Mouse (Mus musculus) 416B (cell line): Measurements from ENCODE around the gene Kif6.

Experiments
- DNase-seq: peaks from one replicate; pipeline ENCODE4 v3.0.0; 2011; ENCODE audit warnings: low read depth

Kif6 gene

GRCm38 (mm10) chr17:49738351-49738750 lies 123.4 kb downstream of the Kif6 start:
- no peak for DNase-seq

- no peak for DNase-seq
These were observed 125.2 kb downstream of the Kif6 start for GRCm38 (mm10) chr17:49739896-49740679.

- DNase-seq = no peak
These were observed 126.2 kb downstream of the Kif6 start for GRCm38 (mm10) chr17:49741172-49741571.

GRCm38 (mm10) chr17:49741927-49742326 lies 127.0 kb downstream of the Kif6 start:
- no peak for DNase-seq

GRCm38 (mm10) chr17:49743580-49744463 lies 128.9 kb downstream of the Kif6 start:
- DNase-seq = no peak

DNA sequence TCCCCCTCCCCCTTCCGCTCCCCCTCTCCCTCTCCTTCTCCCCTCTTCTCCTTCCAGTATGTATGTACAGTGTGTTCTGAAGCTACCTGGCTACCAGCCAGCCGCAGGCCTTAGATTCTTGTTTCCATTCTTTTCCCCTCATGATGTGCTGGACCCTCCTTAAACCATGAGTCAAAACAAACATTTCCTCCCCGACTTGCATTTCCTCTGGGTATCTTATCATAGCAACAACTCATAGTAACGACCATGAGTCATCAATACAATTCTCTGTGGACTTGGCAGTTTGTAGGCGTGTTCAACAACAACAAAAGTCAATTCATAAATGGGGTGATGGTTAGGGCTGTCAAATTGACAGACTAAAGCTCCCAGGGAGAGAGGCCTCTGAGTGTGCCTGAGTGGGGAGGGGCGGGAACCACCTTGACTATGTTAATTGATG lies 136.0 kb downstream of the Kif6 start:
- peak; percentile 17 for DNase-seq

DNA sequence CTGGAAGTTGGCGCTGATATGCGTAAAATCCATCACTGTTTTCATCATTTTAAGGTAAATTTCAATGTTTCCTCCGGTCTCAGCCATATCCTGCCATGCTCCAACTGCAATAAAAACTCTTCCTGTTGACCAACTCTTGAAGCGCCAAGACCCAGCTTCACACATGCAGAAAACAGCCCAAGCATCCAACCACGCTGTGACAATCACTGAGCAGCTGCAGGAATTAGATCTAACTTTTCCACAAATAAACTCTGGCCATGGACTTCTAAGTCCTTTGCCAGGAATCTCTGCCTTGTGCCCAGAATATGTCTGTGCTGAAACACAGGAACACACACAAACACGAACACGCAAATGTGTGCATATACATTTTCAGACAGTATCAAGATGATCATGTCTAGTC lies 138.9 kb downstream of the Kif6 start:
- no peak for DNase-seq

- DNase-seq = no peak
These were observed 141.9 kb downstream of the Kif6 start for GRCm38 (mm10) chr17:49756862-49757261.

DNA sequence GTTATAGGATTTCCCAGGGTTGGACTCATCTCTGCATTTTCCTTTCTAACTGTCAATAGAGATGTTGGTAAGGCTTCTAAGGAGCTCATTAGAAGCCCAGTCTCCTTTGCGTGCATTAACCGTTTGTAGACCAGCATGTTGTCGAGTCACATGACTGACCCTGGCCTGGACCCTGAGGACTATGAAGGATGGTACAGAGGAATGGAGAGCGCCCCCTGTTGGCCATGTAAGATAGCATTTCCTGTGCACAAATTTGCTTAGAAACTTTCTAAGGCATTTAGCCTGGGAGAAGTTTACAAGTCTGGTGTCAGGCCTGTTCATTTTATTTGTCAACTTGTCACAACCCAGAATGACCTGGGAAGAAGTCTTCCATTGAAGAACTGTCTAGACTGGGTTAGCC lies 144.1 kb downstream of the Kif6 start:
- no peak for DNase-seq

DNA sequence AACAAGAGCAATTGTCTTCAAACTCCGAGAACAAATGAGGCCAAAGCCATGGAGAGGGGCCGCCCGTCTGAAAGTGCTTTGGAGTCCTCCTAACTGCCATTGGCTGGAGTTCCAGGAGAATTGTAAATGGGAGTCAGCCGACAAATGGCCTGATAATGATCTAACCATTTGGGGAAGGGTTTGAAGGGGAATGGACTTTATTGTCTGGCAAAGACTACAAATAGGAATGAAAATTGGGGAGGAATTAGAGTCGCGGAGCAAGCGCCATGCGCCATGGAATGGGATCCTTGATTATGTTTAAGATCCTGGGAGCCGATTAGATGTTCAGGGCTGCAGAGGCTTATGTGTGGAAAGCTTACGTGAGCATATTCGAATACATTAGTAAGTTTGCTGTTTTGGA lies 146.3 kb downstream of the Kif6 start:
- DNase-seq = no peak

- DNase-seq = no peak
These were observed 146.9 kb downstream of the Kif6 start for GRCm38 (mm10) chr17:49761838-49762237.

DNA sequence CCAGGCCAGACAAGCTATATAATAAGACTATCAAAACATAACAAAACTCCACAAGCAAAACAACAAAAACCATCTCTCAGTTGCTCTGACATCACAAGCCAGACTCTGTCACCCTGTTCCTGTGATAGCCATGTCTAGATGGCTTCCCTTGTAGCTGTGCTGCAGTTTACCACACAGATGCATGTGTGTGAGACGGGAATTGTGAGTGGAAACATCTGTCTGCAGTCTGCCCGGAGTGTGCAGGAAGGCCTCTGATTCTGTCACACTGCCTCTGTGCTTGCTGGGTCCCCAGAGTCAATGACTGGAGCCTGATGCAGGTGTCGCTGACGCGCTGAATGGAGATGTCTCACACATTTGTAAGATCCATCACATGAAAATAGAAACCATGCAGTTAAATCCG lies 150.0 kb downstream of the Kif6 start:
- DNase-seq = no peak

GRCm38 (mm10) chr17:49767717-49768370 lies 152.9 kb downstream of the Kif6 start:
- DNase-seq = no peak

GRCm38 (mm10) chr17:49771703-49772315 lies 156.9 kb downstream of the Kif6 start:
- DNase-seq = no peak

- no peak for DNase-seq
These were observed 162.3 kb downstream of the Kif6 start for GRCm38 (mm10) chr17:49777115-49777839.

GRCm38 (mm10) chr17:49779066-49779465 lies 164.1 kb downstream of the Kif6 start:
- DNase-seq = no peak

- no peak for DNase-seq
These were observed 164.6 kb downstream of the Kif6 start for GRCm38 (mm10) chr17:49779576-49779975.

- no peak for DNase-seq
These were observed 170.9 kb downstream of the Kif6 start for GRCm38 (mm10) chr17:49785851-49786250.

- no peak for DNase-seq
These were observed 172.4 kb downstream of the Kif6 start for GRCm38 (mm10) chr17:49787351-49787750.

- DNase-seq = no peak
These were observed 173.4 kb downstream of the Kif6 start for GRCm38 (mm10) chr17:49788187-49788974.

DNA sequence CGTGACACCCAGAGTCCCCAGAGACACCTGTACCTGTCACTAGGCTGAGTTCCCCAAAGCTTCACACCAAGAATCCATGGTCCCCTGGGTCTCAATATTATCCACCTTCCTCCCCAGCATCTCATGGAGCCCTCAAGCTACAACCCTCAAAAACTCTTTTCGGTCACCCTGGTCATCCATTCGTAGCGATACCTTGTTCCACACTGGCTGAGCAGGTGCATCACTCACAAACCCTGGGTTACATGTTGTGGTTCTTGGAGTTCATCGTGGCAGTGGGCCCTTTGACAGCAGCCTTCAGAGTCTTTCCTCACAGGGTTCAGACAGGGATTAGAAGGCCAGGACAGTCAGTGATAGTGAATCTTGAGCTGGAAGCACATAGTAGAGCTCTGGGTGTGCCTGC lies 176.6 kb downstream of the Kif6 start:
- DNase-seq = no peak
